Mouse (Mus musculus) hindbrain, embryonic 10.5 days (tissue): ENCODE measurements around the gene Alk. TPM values are rescaled to one million over a fixed set of nuclear protein-coding genes. Genes with fewer than 3 reads are reported as not detected.

ENCODE experiments used
- DNase-seq: peaks from one replicate; pipeline ENCODE4 v3.0.0-alpha.2; 2017; ENCODE audit warnings: low spot score
- H3K27ac ChIP-seq: fragments of 300-500 bp; sonication (generic); 2 replicates; pipeline ENCODE4 v1.5.1; 2016; ENCODE audit warnings: mild to moderate bottlenecking, moderate library complexity
- H3K27me3 ChIP-seq: fragments of 300-500 bp; sonication (generic); 2 replicates; pipeline ENCODE4 v1.6.1; 2016; ENCODE audit warnings: mild to moderate bottlenecking; ENCODE audit not compliant: poor library complexity, insufficient read depth, severe bottlenecking
- H3K36me3 ChIP-seq: fragments of 300-500 bp; sonication (generic); 2 replicates; pipeline ENCODE4 v1.6.1; 2016; ENCODE audit warnings: mild to moderate bottlenecking, moderate library complexity
- H3K4me1 ChIP-seq: fragments of 300-500 bp; sonication (generic); replicated peaks from 2 replicates; pipeline ENCODE4 v1.6.1; 2016; ENCODE audit warnings: mild to moderate bottlenecking
- H3K4me3 ChIP-seq: fragments of 300-500 bp; sonication (generic); 2 replicates; pipeline ENCODE4 v1.5.1; 2016; ENCODE audit warnings: mild to moderate bottlenecking, moderate library complexity
- H3K9me3 ChIP-seq: fragments of 300-500 bp; sonication (generic); 2 replicates; pipeline ENCODE4 v1.6.1; 2016; ENCODE audit warnings: mild to moderate bottlenecking, moderate library complexity
- WGBS: fragments of 180-500 bp; shearing (Covaris S2); methylation state at CpG from one replicate; pipeline ENCODE4 v1.1.7; 2016; 5-methylcytosine and 5-hydroxymethylcytosine counted together
- polyA plus RNA-seq: library from polyadenylated mRNA; unstranded; fragments of >200 nt; fragmentation: Nextera tagmentation; extraction: Ambion mirVana; gene quantifications from 2 replicates; pipeline ENCODE4 v1.2.1, GENCODE M21; 2016

The Alk gene
- polyA plus RNA-seq, 1 experiment from 2014 or later: 0.27 TPM

GRCm38 (mm10) chr17:72144461-72144860, 460.0 kb downstream of the Alk start:
- H3K36me3 ChIP-seq: no peaks in the 10 kb centered on the region
- H3K27me3 ChIP-seq: no peaks in the 10 kb centered on the region
- no peak for DNase-seq

GRCm38 (mm10) chr17:72132140-72132911, 472.1 kb downstream of the Alk start:
- Histone ChIP-seq H3K36me3 (no peaks in the 10 kb centered on the region), H3K27me3 (no peaks in the 10 kb centered on the region), H3K27ac (no peak overlapping the region), H3K4me3 (no peak overlapping the region), H3K4me1 (no peaks in the 10 kb centered on the region), H3K9me3 (no peaks in the 10 kb centered on the region)
- DNase-seq: no peak
- WGBS: 92% methylated on average over 8 of the region's 8 CpGs

More at GRCm38 (mm10) chr17:72144461-72144860, 460.0 kb downstream of the Alk start:
- H3K9me3 ChIP-seq: 0 out of 2 replicates have a peak, but pooled peaks cover 3% of the 10 kb centered on the region
- WGBS: 65% methylated on average over 9 of the region's 9 CpGs
- H3K4me1 ChIP-seq: peaks cover 11% of the 10 kb centered on the region; the same call in 1 of the 2 replicates
- no peak overlapping the region for H3K4me3 ChIP-seq
- no peak overlapping the region for H3K27ac ChIP-seq

- 92% methylated on average over 1 of the region's 1 CpGs for WGBS
- Histone ChIP-seq H3K36me3 (no peaks in the 10 kb centered on the region), H3K27ac (no peak overlapping the region), H3K4me1 (no peaks in the 10 kb centered on the region), H3K9me3 (no peaks in the 10 kb centered on the region), H3K4me3 (no peak overlapping the region), H3K27me3 (no peaks in the 10 kb centered on the region)
- no peak for DNase-seq
These were observed 482.8 kb downstream of the Alk start for GRCm38 (mm10) chr17:72121660-72122059.

GRCm38 (mm10) chr17:72120278-72120677, 484.1 kb downstream of the Alk start:
- 51% methylated on average over 11 of the region's 11 CpGs for WGBS
- Histone ChIP-seq H3K9me3 (no peaks in the 10 kb centered on the region), H3K27me3 (no peaks in the 10 kb centered on the region), H3K4me3 (no peak overlapping the region), H3K36me3 (no peaks in the 10 kb centered on the region), H3K4me1 (peaks cover 4% of the 10 kb centered on the region; the same call in 1 of the 2 replicates), H3K27ac (no peak overlapping the region)
- no peak for DNase-seq

GRCm38 (mm10) chr17:72118376-72118775, 486.1 kb downstream of the Alk start:
- H3K27ac ChIP-seq: no peak overlapping the region
- 75% methylated on average over 5 of the region's 5 CpGs for WGBS

GRCm38 (mm10) chr17:72115271-72115944, 489.0 kb downstream of the Alk start:
- Histone ChIP-seq H3K4me1 (peaks cover 8% of the 10 kb centered on the region; the same call in 1 of the 2 replicates), H3K4me3 (no peak overlapping the region), H3K9me3 (no peaks in the 10 kb centered on the region), H3K36me3 (no peaks in the 10 kb centered on the region), H3K27me3 (no peaks in the 10 kb centered on the region), H3K27ac (no peak overlapping the region)
- WGBS: 47% methylated on average over 12 of the region's 12 CpGs
- DNase-seq: no peak

More at GRCm38 (mm10) chr17:72118376-72118775, 486.1 kb downstream of the Alk start:
- DNase-seq: no peak
- Histone ChIP-seq H3K9me3 (no peaks in the 10 kb centered on the region), H3K27me3 (no peaks in the 10 kb centered on the region), H3K36me3 (no peaks in the 10 kb centered on the region), H3K4me3 (no peak overlapping the region), H3K4me1 (peaks cover 8% of the 10 kb centered on the region; the same call in 1 of the 2 replicates)

GRCm38 (mm10) chr17:72112004-72112403, 492.4 kb downstream of the Alk start:
- H3K36me3 ChIP-seq: no peaks in the 10 kb centered on the region
- no peak overlapping the region for H3K4me3 ChIP-seq
- peaks cover 8% of the 10 kb centered on the region; the same call in 1 of the 2 replicates for H3K4me1 ChIP-seq
- DNase-seq: no peak
- H3K27me3 ChIP-seq: no peaks in the 10 kb centered on the region
- H3K9me3 ChIP-seq: no peaks in the 10 kb centered on the region
- H3K27ac ChIP-seq: no peak overlapping the region

- H3K36me3 ChIP-seq: no peaks in the 10 kb centered on the region
- no peak for DNase-seq
- H3K27ac ChIP-seq: no peak overlapping the region
- H3K4me1 ChIP-seq: peaks cover 8% of the 10 kb centered on the region; the same call in 1 of the 2 replicates
- H3K9me3 ChIP-seq: no peaks in the 10 kb centered on the region
- H3K4me3 ChIP-seq: no peak overlapping the region
- 91% methylated on average over 4 of the region's 4 CpGs for WGBS
- H3K27me3 ChIP-seq: no peaks in the 10 kb centered on the region
These were observed 492.9 kb downstream of the Alk start for GRCm38 (mm10) chr17:72111528-72111927.

- WGBS: 52% methylated on average over 12 of the region's 12 CpGs
- DNase-seq: peak; percentile 30
These were observed 517.1 kb downstream of the Alk start for GRCm38 (mm10) chr17:72087261-72087703.

GRCm38 (mm10) chr17:72081396-72081795, 523.0 kb downstream of the Alk start:
- no peak for DNase-seq
- Histone ChIP-seq H3K4me3 (no peak overlapping the region), H3K9me3 (no peaks in the 10 kb centered on the region), H3K27ac (no peak overlapping the region), H3K36me3 (no peaks in the 10 kb centered on the region), H3K4me1 (peaks cover 11% of the 10 kb centered on the region), H3K27me3 (no peaks in the 10 kb centered on the region)
- WGBS: 86% methylated on average over 2 of the region's 2 CpGs

More at GRCm38 (mm10) chr17:72087261-72087703, 517.1 kb downstream of the Alk start:
- peak overlapping the region; percentile 56 for H3K27ac ChIP-seq
- H3K4me1 ChIP-seq: peaks cover 12% of the 10 kb centered on the region
- H3K27me3 ChIP-seq: no peaks in the 10 kb centered on the region
- no peak overlapping the region for H3K4me3 ChIP-seq
- H3K36me3 ChIP-seq: no peaks in the 10 kb centered on the region
- no peaks in the 10 kb centered on the region for H3K9me3 ChIP-seq

- Histone ChIP-seq H3K4me1 (peaks cover 15% of the 10 kb centered on the region), H3K9me3 (no peaks in the 10 kb centered on the region), H3K27me3 (no peaks in the 10 kb centered on the region), H3K36me3 (no peaks in the 10 kb centered on the region), H3K27ac (peak overlapping the region; percentile 62), H3K4me3 (no peak overlapping the region)
- peak; percentile 32 for DNase-seq
- 39% methylated on average over 12 of the region's 12 CpGs for WGBS
These were observed 528.0 kb downstream of the Alk start for GRCm38 (mm10) chr17:72076306-72076921.

GRCm38 (mm10) chr17:72071871-72072270, 532.6 kb downstream of the Alk start:
- Histone ChIP-seq H3K4me1 (peaks cover 9% of the 10 kb centered on the region; the same call in 1 of the 2 replicates), H3K4me3 (no peak overlapping the region), H3K36me3 (no peaks in the 10 kb centered on the region), H3K27ac (no peak overlapping the region), H3K9me3 (no peaks in the 10 kb centered on the region), H3K27me3 (no peaks in the 10 kb centered on the region)
- no peak for DNase-seq
- 85% methylated on average over 1 of the region's 1 CpGs for WGBS
